Mouse (Mus musculus) hindbrain, embryonic 10.5 days (tissue): ENCODE measurements around the gene Paqr7. TPM values are rescaled to one million over a fixed set of nuclear protein-coding genes. Genes with fewer than 3 reads are reported as not detected.
A peak's percentile ranks its signal among the peaks of the same experiment; 100 is the strongest.

Experiments
- DNase-seq: peaks from one replicate; pipeline ENCODE4 v3.0.0-alpha.2; 2017; ENCODE audit warnings: low spot score
- H3K27ac ChIP-seq: fragments of 300-500 bp; sonication (generic); 2 replicates; pipeline ENCODE4 v1.5.1; 2016; ENCODE audit warnings: mild to moderate bottlenecking, moderate library complexity
- H3K27me3 ChIP-seq: fragments of 300-500 bp; sonication (generic); 2 replicates; pipeline ENCODE4 v1.6.1; 2016; ENCODE audit warnings: mild to moderate bottlenecking; ENCODE audit not compliant: poor library complexity, insufficient read depth, severe bottlenecking
- H3K36me3 ChIP-seq: fragments of 300-500 bp; sonication (generic); 2 replicates; pipeline ENCODE4 v1.6.1; 2016; ENCODE audit warnings: mild to moderate bottlenecking, moderate library complexity
- H3K4me1 ChIP-seq: fragments of 300-500 bp; sonication (generic); replicated peaks from 2 replicates; pipeline ENCODE4 v1.6.1; 2016; ENCODE audit warnings: mild to moderate bottlenecking
- H3K4me3 ChIP-seq: fragments of 300-500 bp; sonication (generic); 2 replicates; pipeline ENCODE4 v1.5.1; 2016; ENCODE audit warnings: mild to moderate bottlenecking, moderate library complexity
- H3K9me3 ChIP-seq: fragments of 300-500 bp; sonication (generic); 2 replicates; pipeline ENCODE4 v1.6.1; 2016; ENCODE audit warnings: mild to moderate bottlenecking, moderate library complexity
- WGBS: fragments of 180-500 bp; shearing (Covaris S2); methylation state at CpG from one replicate; pipeline ENCODE4 v1.1.7; 2016; 5-methylcytosine and 5-hydroxymethylcytosine counted together
- polyA plus RNA-seq: library from polyadenylated mRNA; unstranded; fragments of >200 nt; fragmentation: Nextera tagmentation; extraction: Ambion mirVana; gene quantifications from 2 replicates; pipeline ENCODE4 v1.2.1, GENCODE M21; 2016

Gene Paqr7
- 3.1 and 4.3 TPM in 2 replicates for polyA plus RNA-seq

GRCm38 (mm10) chr4:134496595-134497210, at the start of gene Paqr7:
Paqr7 (plus strand) TSS chr4:134496697.
- Histone ChIP-seq H3K36me3 (no peaks in the 10 kb centered on the region), H3K4me3 (peak within 1 kb of the TSS; percentile 61), H3K27ac (peak within 1 kb of the TSS; percentile 83), H3K27me3 (peaks cover 29% of the 10 kb centered on the region), H3K4me1 (peaks cover 36% of the 10 kb centered on the region), H3K9me3 (no peaks in the 10 kb centered on the region; the same call in 1 of the 2 replicates)
- DNase-seq, result peak; percentile 60
- WGBS, result 2% methylated on average over 35 of the region's 35 CpGs

- Histone ChIP-seq H3K4me3 (no peak overlapping the region), H3K27ac (no peak overlapping the region), H3K4me1 (peaks cover 71% of the 10 kb centered on the region), H3K27me3 (peaks cover 57% of the 10 kb centered on the region), H3K36me3 (no peaks in the 10 kb centered on the region), H3K9me3 (peaks cover 2% of the 10 kb centered on the region; the same call in 1 of the 2 replicates)
- no peak for DNase-seq
- WGBS, result 53% methylated on average over 21 of the region's 23 CpGs
Observed at GRCm38 (mm10) chr4:134447966-134448365, 48.5 kb upstream of the Paqr7 start.

GRCm38 (mm10) chr4:134449595-134450391, 46.7 kb upstream of the Paqr7 start:
- Histone ChIP-seq H3K36me3 (no peaks in the 10 kb centered on the region), H3K27ac (peak overlapping the region; percentile 85), H3K27me3 (peaks cover 75% of the 10 kb centered on the region), H3K9me3 (no peaks in the 10 kb centered on the region), H3K4me3 (peak overlapping the region; percentile 30; the same call in 1 of the 2 replicates), H3K4me1 (peaks cover 77% of the 10 kb centered on the region)
- 16% methylated on average over 13 of the region's 13 CpGs for WGBS
- DNase-seq, result peak; percentile 69

DNA sequence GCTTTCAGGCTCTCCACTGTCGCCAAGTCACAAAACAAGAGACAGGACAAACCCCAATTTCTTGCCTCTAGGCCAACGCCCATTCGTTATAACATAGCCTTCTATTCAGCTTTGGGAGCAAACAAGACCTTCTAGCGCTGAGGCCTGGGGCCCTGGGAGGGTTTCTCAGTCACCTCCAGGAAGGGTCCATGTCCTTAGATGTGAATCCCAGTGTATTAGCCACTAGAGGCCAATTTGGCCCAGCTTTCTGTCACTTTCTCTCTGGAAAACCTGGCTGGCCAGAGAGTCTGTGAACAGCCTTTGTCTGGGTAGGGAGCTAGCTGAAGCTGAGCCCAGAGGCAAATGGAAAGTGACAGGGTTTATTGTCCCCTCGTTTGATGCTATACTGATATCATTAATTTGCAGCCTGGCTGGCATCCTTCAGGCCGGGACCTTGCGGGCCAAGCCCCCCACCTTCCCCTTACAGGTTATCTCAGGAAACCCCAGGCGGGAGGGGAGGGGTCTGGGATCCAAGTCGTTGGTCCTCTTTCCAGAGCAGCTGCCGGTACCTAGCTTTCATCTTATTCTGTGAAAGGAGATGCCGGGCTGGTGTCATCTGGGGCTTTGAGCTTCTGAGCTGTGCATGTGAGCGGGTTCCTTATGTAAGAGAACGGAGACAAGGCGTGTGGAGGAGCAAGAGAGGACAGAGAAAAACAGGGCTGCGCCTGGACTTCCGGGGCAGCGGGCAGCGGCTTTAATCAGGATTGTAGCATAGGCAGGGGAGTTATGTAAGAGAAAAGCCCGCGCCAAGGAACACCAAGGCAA, 45.9 kb upstream of the Paqr7 start:
- WGBS, result 15% methylated on average over 20 of the region's 20 CpGs
- H3K4me1 ChIP-seq, result peaks cover 77% of the 10 kb centered on the region
- H3K36me3 ChIP-seq, result no peaks in the 10 kb centered on the region
- peaks cover 79% of the 10 kb centered on the region for H3K27me3 ChIP-seq
- peak overlapping the region; percentile 85 for H3K27ac ChIP-seq
- no peaks in the 10 kb centered on the region for H3K9me3 ChIP-seq
- peak overlapping the region; percentile 30 for H3K4me3 ChIP-seq
- DNase-seq, result peak; percentile 44

DNA sequence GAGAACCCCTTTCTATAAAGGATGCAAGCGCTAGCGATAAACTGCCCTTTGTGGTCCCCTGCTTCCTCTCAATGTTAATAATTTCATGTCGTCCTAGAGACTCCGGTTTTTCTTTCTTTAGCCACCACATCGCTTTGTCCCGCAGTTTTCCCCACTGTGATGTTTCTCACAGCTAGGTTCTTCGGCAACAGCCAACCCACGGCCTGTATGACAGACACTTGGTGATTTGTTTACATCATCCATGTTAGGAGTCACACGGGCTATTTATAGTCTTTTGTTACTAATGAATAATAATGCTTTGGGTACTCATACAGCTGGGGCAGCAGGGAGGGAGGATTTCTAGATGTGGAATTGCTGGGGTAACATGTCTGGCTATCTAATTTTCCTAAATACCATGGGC, 45.0 kb upstream of the Paqr7 start:
- Histone ChIP-seq H3K36me3 (no peaks in the 10 kb centered on the region), H3K27ac (peak overlapping the region; percentile 85), H3K27me3 (peaks cover 75% of the 10 kb centered on the region), H3K4me1 (peaks cover 68% of the 10 kb centered on the region), H3K9me3 (no peaks in the 10 kb centered on the region), H3K4me3 (no peak overlapping the region)
- 66% methylated on average over 9 of the region's 9 CpGs for WGBS
- no peak for DNase-seq

DNA sequence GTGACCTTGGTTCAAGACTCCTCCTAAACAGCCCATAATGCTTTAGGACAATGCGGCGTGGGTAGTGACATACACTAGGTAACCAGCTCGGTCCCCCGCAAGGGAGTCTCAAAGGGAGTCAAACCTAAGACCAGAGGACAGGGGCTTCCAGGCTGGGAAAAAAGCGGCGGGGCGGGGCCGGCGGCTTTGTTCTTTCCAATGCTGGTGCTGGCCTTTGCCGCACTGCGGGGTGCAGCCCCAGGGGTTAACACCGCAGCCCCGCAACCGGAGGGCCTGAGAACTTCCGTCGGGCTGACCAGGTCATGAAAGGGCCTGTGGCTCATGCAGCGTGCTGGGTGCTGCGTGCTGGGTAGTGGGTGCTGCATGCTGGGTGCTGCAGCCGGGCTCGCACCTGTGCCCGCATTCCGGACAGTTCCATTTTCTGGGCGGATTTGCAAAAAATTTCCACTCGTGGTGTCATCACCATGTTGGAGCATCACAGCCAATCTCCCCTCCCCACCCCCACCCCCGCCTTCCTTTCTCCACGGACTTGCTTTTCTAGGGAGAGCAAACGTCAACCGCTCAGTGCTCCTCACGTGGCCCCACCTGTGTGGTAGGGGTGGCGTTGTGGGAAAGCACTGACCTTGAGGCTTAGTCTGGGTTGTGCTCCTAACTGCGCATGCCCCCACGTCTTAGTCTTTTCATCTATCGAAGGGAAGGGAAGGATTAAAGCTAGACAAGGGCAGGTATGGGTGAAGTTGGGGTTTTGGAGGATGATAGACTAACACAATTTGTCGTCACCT, 42.7 kb upstream of the Paqr7 start:
- Histone ChIP-seq H3K9me3 (no peaks in the 10 kb centered on the region), H3K36me3 (no peaks in the 10 kb centered on the region), H3K4me3 (peak overlapping the region; percentile 42), H3K27ac (peak overlapping the region; percentile 76), H3K27me3 (peaks cover 57% of the 10 kb centered on the region), H3K4me1 (peaks cover 65% of the 10 kb centered on the region)
- DNase-seq, result peak; percentile 44
- 19% methylated on average over 34 of the region's 34 CpGs for WGBS

- H3K27ac ChIP-seq, result peak overlapping the region; percentile 50; the same call in 1 of the 2 replicates
- no peak for DNase-seq
- WGBS, result 38% methylated on average over 6 of the region's 6 CpGs
- no peaks in the 10 kb centered on the region for H3K36me3 ChIP-seq
- no peak overlapping the region for H3K4me3 ChIP-seq
- peaks cover 50% of the 10 kb centered on the region for H3K4me1 ChIP-seq
- H3K27me3 ChIP-seq, result peaks cover 44% of the 10 kb centered on the region
- H3K9me3 ChIP-seq, result no peaks in the 10 kb centered on the region
Observed at GRCm38 (mm10) chr4:134455310-134455709, 41.2 kb upstream of the Paqr7 start.

DNA sequence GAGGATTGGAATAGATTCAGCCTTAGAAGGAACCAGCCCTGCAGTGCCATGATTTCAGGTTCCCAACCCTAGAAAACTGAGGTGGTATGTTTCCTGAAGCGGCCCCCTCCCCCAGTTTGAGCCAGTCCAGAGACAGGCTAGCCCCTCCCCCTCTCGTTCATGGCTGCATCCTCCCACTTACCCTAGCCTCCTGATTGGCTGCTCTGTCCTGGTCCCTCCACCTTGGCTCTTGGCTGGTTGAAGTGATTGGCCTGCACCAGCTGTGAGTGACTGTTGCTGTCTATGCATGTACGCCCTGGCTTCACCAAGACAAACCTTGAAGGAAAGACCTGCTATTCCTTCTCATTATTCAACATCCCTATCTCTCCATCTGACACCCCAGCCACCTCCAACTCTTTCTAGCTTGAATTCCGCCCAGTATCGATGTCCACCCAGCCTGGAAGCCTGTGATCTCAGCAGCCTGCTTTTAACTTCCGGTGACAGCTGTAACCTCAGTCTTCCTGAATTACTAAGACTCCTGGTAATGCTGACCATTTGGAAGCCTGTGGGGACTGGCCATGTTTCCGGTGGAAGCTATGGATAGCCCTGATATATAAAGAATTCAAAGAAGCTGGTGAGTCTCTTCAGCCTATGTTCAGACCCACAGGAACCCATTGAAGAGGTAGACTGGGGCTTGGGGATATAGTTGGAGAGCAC, 39.2 kb upstream of the Paqr7 start:
- H3K27ac ChIP-seq, result no peak overlapping the region
- no peaks in the 10 kb centered on the region for H3K9me3 ChIP-seq
- peaks cover 33% of the 10 kb centered on the region for H3K27me3 ChIP-seq
- no peak for DNase-seq
- peaks cover 30% of the 10 kb centered on the region for H3K4me1 ChIP-seq
- WGBS, result 65% methylated on average over 7 of the region's 7 CpGs
- no peaks in the 10 kb centered on the region for H3K36me3 ChIP-seq
- no peak overlapping the region for H3K4me3 ChIP-seq

DNA sequence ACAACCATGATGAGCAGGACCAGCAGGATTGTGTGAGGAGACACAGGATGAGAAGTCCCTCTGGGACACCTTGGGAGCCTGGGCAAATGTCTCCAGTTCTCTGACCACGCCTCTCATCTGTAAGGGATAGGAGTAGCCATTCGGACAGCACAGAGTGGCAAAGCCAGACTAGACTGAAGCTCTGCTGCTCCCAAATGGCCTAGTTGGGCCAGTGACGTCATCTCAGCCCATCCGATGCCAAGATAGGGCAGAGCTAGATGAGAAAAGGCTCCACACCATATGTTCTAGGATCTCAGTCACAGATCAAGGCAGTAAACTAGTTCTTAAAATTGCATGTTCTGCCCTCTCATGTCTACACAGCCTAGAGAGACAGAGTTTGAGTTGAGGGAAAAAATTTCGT, 37.6 kb upstream of the Paqr7 start:
- 0 out of 2 replicates have a peak, but pooled peaks cover 3% of the 10 kb centered on the region for H3K9me3 ChIP-seq
- H3K4me3 ChIP-seq, result no peak overlapping the region
- no peak overlapping the region for H3K27ac ChIP-seq
- DNase-seq, result no peak
- H3K4me1 ChIP-seq, result peaks cover 19% of the 10 kb centered on the region
- H3K36me3 ChIP-seq, result no peaks in the 10 kb centered on the region
- peaks cover 19% of the 10 kb centered on the region for H3K27me3 ChIP-seq
- WGBS, result 82% methylated on average over 5 of the region's 5 CpGs

DNA sequence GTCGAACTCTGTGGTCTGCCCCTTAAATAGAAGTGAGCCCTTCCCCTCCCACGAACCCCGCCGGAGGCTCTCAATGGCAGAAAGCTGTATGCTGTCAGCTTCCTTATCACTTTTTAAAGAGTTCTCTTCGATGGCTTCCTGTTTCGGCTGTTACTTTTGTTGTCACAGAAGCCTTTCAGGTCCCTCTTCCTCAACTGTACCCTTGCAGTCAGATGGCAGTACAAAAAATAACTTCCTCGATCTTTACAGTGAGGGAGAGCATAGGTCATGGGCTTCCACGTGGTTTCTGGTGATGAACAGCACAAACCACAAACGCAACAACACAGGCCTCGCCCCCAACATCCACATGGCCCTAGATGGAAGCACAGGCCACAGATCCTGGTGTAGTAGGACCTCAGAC, 36.2 kb upstream of the Paqr7 start:
- WGBS, result 86% methylated on average over 10 of the region's 10 CpGs
- Histone ChIP-seq H3K4me3 (no peak overlapping the region), H3K27me3 (peaks cover 17% of the 10 kb centered on the region), H3K4me1 (peaks cover 12% of the 10 kb centered on the region), H3K27ac (no peak overlapping the region), H3K9me3 (0 out of 2 replicates have a peak, but pooled peaks cover 3% of the 10 kb centered on the region), H3K36me3 (no peaks in the 10 kb centered on the region)
- DNase-seq, result no peak

GRCm38 (mm10) chr4:134461252-134461651, 35.2 kb upstream of the Paqr7 start:
- H3K27ac ChIP-seq, result no peak overlapping the region
- 0 out of 2 replicates have a peak, but pooled peaks cover 3% of the 10 kb centered on the region for H3K9me3 ChIP-seq
- WGBS, result 84% methylated on average over 5 of the region's 5 CpGs
- H3K27me3 ChIP-seq, result peaks cover 21% of the 10 kb centered on the region
- DNase-seq, result no peak
- no peak overlapping the region for H3K4me3 ChIP-seq
- peaks cover 18% of the 10 kb centered on the region for H3K4me1 ChIP-seq
- no peaks in the 10 kb centered on the region for H3K36me3 ChIP-seq
